Mouse (Mus musculus): ENCODE data around the gene Lgals9.
"Not testable (repeated sequence)": the region's sequence is repeated elsewhere in the genome, so short reads cannot be mapped to it uniquely, and the experiment has no call there.

Gene Lgals9

DNA sequence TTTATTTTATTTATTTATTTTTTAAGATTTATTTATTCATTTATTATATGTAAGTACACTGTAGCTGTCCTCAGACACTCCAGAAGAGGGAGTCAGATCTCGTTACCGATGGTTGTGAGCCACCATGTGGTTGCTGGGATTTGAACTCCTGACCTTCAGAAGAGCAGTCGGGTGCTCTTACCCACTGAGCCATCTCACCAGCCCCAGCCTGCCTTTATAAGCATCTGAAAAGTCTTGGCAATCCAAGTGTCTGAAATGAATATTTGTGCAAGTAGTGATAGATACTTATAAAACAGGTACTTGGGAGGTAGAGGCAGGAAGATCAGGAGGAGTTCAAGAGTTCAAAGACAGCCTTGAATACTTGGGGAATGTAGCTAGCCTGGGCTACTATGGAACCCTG lies 22.6 kb upstream of the Lgals9 start:
- not testable (repeated sequence) for DNase-seq (ENCODE audit: low spot score)

DNA sequence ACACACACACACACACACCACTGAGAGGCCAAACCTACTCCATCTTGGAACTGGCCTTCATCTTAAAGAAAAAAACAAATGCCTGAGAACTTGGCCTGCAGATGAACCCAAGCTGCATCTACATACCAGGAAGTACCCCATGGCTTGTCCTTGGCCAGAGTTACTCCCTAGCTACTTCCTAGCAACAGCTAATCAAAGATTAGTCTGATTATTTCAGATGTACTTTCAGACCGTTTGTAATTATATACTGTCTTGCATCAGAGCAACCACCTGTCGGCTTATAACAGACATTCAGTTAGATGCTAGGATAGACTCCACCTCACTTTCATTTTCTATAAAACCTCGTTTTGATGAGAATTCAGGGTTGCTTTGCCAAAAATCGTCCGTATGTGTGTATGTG lies 21.7 kb upstream of the Lgals9 start:
- no peak for DNase-seq (ENCODE audit: low spot score)

DNA sequence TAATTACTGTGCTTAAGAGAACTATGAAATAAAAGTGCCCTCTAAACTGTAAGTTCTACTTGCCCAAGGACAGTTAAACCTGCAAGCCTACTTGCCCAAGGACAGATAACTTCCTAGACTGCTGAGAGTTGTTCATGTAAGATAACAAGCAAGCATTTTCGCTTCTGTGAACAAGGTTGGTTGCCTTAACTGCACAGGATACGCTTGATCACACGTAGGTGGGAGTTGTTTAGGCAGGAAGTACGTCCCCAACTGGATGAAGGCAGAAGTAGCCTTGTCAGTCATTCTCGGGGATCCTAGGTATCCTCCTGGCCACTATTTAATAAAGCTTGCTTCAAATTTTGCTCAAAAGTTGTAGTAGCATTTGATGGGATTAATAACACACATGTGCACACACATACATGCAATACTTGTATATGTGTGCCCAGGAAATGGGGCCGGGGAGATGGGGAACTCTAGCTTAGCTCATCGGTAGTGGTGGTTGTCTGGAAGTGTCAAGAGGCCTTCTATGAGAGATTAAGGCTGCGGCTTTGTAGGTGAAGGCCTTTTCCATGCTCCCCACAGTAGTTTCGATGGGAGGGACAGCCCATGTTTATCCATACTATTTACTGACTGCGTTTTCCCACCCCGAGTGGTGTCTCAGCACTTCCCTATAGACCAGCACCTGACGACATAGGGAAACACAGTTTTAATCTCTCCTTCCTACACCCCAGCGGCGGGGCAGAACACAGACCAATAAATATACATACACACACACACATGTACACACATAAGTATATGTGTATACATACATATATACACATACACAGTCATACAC lies 21.0 kb upstream of the Lgals9 start:
- no peak for DNase-seq (ENCODE audit: low spot score)

DNA sequence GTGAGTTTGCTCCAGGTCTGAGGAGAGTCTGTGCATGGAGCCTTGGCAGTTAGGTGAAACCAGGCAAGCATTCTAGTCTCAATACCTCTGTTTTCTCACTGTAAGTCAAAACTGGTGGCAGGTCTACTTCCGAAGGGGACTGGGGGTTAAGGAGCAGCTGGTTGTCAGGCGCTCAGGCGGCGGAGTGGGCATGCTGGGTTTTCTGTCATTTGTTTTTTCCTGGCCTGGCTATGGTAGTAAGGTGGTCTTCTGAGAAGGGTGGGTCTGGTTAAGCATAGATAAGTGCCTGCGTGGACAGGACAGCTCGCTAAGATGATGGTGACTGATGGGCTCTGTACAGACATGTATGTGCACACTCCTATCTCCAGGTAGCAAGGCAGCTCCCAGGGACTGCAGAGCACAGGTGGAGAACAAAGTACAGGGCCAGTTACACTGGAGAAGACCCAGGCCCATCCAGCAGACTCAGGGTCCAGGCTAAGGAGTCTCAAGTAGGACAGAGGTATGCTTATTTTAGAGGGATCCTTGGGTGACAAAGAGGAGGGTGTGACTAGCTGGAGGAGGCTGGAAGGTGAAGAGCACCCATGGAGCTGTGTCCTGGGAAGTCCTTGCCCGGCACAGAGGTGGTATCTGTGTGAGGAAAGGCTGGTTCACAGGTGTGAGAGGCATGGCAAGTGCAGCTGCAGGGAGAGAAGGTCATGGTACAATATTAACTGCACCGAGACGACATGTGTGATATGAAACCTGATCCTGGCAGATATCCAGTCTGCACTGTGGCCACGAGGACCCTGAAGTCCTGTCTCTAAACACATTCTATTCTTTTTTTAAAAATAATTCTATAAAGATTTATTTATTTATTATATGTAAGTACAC lies 19.3 kb upstream of the Lgals9 start:
- DNase-seq (ENCODE audit: low spot score): no peak

DNA sequence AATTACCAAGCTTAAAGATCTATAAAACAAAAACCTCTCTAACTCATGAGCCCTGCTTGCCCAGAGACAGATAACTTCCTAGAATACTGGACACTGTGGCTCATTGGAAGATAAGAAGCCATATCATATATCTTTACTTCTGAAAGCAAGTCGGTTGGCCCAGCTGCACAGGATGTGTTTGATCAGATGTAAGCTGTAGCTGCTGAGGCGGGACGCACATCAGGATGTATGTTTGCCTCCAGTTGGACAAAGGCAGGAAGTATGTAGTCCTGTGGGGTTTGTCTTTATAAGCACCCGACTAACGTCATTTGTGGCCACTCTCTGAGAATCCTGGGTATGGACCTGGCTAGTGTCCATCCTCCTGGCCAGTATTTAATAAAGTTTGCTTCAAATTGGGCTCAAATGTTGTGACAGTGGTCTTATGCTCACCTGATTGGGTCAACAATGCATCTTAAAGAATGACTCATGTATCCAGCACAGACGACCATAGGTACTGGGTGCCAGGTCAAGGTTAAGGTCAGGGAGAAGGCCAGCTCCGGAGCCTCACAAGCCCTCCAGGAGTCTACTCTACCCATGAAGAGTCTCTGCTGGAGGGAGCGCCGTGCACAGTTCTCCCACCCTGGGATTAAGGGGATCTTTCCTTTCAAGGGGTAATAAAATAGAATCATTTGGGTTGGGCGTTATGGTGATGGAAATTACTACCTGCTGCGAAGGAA lies 18.5 kb upstream of the Lgals9 start:
- no peak for DNase-seq (ENCODE audit: low spot score)

DNA sequence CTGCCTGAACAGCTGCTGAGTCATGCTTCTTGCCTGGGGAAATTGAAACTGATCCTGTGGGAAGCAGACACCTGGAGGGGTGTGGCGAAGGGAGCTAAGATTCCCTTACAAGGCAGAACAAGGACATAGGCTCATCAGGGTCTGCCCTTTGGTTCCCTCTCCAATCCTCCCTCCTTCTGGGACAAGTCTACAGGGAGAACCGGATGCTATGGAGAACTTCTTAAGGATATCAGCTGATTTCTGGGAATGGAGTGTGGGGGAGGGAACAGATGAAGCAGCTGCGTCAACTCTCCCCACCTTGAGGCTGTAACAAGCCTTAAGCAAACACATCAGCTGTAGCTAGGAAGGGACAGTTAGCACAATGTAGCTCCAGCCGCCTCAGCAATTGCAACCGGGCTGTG lies 17.8 kb upstream of the Lgals9 start:
- no peak for DNase-seq (ENCODE audit: low spot score)

DNA sequence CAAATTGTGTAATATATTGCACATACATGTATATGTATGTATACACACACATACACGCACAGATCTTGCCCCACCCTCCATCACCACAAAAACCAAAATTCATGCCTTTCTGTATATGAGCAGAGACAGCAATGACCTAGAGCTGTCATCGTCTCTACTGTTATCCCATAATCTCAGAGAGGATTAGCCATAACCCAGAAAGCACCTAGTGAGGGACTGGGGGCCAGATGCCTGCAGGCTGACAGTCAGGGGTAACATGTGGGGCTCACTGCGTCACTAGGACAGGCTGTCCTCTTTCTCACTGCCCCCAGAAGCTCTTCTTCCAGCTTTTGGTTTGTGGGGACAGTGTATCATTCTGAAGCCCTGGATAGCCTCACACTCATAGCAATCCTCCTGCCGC lies 17.1 kb upstream of the Lgals9 start:
- no peak for DNase-seq (ENCODE audit: low spot score)

DNA sequence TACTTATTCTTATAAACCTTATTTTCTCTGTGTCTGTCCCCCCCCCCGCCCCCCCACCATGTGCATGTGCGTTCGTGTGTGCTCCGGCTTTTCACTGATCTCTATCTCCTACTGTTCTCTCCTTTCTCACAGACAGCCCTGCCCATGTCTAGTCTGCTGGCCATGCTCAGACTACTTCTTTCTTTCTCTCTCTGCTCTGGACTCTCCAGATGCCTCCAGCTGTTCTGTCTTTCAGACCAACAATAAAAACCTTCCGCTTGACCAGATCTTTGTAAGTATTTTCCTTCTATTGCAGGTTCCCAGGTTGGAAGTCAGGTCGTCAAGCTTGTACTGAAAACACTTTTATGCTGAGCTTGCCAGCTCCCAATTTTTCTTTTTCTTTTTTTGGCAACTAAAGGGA lies 14.4 kb upstream of the Lgals9 start:
- DNase-seq (ENCODE audit: low spot score): no peak

DNA sequence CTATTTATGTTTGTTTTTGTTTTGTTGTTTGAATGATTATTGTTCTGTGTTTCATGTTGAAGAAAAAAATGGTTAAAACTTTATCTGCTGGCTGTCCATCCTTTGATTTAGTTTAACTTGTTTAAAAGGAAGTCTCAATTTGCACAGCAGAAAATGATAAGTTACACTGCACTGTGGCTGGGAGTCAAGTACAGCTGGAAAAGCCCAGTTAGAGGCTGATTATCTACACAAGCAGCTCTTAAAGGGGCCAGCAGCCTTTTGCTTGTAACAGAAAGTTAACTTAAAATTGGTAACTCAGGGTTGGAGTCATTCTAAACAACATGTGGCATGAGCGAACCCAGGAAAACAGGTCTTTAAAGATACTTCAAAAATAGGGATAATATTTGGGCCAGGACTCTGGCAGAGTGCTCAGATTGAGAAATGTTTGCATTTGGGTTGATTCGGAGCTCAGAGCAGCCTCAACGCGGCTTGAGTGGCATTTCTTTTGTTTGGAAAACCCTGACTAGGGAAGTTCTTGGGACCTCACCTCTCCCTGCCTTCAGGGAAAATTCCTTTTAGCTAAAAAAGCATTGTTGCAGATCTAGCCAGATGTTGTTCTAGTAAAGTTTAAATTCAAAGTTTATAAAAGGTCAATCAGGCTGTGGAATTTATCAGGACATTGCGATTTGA lies 6.3 kb upstream of the Lgals9 start:
- DNase-seq (ENCODE audit: low spot score): not testable (repeated sequence)

DNA sequence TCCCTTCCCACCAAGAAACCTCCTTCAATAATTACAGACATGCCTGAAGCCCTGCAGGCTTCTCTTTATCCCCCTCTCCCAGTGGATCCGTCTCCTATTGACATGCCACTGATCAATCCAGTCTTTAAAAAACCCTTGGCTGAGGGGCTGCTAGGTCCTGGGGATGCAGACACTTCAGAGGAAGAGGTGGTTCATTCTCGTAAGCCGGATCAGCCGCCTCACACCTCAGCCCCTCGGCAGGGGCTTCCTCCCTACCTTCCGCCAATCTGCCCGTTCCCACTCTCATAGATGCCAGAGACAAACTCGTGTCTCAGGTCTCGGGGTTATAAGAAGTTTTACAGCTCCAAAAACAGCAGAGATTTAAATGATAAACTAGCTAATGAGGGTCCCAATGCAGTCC lies 5.3 kb upstream of the Lgals9 start:
- no peak for DNase-seq (ENCODE audit: low spot score)

DNA sequence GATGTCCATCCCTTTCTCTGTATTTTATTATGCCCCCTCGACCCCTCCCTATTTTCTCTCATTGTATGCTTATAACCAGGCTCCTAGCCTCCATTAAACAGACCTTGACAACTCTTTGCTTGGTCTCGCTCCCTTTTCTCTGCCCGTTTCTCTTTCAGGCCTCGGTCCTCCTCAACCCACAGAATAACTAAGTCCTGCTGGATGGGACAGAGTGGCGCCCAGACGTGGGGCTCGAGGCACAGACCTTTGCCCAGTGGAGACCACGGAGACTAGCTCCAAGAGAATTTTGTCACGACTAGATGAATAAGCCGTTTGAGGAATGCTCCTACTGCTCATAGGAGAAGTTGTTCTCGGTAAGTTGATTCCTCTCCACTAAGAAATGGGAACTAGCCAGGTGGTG lies 4.5 kb upstream of the Lgals9 start:
- not testable (repeated sequence) for DNase-seq (ENCODE audit: low spot score)

DNA sequence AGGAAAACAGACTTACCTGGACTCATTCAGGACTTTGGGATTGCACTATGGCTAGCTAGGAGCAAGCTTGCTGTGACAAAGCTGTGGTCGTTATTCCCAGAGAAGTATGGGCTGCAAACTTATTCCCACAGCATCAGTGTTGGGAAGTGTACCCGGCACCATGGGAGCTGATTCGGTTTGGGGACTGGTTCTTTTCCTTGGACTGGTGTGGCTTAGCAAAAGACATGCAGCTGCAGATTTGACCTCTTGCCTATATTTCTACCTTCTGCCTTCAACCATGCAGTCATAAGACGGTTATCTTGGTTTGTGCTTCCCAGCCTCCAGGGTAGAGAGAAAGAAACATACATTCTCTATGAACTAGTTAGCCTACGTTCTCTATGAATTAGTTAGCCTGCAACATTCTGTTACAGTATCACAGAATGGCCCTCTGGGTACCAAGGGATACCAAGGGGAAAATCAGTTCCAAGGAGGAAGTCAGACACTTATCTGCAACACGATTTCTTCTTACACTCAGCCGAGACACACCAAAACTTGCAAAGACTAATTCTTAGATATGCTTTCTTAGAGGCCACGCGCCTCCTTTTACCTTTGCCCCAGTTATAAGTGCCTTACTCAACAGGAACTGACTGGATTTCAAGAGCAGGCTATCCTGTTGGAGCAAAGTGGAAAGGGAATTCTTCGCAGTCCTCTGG lies 1.7 kb upstream of the Lgals9 start:
- no peak for DNase-seq (ENCODE audit: low spot score)

DNA sequence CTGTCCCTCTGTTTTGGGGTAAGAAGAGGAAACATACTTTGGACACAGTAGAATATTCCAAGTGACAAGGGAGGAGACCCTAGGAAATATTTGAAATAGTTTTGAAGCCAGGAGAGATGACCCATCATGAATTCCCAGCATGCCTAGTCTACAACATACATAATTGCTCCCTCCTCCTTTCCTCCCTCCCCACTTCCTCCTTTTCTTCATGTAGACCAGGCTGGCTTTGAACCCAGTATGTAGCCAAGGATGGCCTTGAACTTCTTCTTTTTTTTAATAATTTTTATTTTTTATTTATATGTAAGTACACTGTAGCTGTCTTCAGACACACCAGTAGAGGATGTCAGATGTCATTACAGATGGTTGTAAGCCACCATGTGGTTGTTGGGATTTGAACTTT lies 759 bp upstream of the Lgals9 start:
- no peak for DNase-seq (ENCODE audit: low spot score)

DNA sequence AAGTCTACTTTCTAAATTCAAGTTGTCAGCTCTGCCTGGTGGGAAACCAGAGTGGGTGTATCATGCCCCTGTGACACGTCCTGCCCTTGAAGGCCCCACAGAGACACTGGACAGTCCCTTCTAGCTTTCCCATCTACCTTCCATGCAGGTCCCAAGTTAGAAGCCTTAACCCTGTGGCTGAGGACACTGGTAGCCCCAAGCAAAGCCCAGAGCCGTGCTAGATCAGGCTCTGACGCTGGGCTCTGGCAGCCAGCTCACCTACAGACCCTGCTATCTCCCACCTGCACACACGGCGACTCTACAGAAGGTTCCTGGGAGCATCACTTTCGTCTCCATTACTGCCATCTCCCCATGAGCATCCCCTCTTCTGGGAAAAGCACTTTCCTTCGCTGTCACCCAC lies 1.2 kb downstream of the Lgals9 start:
- DNase-seq (ENCODE audit: low spot score): no peak

DNA sequence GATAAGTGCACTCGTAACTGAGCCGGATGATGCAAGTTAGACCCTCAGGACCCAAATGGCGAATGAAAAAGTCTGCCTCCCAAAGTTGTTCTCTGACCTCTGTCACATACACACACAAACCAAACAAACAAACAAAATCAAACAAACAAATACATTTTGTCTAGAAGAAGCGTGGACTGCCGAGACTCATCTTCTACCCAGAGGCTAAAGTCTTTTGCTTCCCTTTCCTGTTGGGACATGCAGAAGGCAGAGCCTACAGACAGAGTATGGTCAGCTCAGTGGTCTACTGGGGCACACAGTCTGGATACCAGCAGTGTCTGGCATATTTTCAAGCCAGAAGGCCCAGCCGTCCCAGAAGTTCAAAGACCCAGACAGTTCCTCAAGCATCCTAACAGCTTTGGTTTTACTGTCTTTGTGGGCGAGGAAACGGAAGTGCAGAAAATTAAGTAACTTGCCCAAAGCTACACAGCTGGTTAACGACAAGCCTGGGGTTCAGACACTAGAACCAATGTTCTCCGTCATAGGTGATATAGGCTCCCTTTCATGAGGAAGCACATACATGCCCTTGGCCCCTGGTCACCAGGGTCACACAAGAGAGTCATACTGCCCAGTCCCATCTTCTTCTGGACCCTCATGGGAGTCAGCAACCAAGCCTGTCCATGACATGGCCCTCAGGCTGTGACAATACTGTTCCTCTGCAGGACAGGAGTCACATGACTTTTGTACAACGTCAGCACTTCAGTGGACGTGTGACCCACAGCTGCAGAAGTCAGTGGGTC lies 2.0 kb downstream of the Lgals9 start:
- no peak for DNase-seq (ENCODE audit: low spot score)

DNA sequence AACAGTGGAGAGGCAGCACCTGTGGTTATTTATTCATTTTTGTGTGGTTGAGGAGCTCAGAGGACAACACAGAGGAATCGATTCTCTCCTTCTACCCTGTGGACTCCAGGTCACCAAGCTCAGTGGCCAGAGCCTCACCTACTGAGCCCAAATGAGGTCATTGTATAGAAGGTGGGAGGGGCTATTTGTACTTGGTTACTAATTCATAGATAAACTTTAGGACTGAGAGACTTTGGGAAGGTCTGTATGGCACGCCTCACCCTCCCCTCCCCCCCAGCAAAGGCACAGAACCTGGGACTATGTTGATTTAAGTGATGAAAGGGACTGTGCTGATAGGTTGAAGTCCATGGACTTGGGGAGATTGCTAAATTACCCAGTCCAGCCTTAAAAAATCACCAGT lies 2.7 kb downstream of the Lgals9 start:
- DNase-seq (ENCODE audit: low spot score): no peak

DNA sequence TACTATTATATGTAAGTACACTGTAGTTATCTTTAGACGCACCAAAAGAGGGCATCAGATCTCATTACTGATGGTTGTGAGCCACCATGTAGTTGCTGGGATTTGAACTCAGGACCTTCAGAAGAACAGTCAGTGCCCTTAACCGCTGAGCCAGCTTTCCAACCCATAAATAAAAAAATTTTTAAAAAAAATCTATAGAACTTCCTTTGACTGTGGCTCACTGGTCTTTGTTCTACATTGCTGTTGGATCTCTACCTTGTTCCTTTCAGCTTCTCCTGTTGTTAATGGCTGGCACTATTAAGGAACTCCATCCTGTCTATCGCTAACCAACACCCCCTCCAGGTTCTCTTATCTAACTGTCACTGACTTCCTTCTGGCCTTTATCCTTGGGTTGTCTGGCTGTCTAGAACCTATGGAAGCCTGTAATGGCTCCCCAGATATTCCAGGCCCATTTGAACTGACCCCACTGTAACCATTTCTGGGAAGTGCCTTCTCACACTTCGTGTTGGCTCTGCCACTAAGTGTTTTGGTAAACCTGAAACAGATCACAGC lies 4.6 kb downstream of the Lgals9 start:
- DNase-seq (ENCODE audit: low spot score): no peak

DNA sequence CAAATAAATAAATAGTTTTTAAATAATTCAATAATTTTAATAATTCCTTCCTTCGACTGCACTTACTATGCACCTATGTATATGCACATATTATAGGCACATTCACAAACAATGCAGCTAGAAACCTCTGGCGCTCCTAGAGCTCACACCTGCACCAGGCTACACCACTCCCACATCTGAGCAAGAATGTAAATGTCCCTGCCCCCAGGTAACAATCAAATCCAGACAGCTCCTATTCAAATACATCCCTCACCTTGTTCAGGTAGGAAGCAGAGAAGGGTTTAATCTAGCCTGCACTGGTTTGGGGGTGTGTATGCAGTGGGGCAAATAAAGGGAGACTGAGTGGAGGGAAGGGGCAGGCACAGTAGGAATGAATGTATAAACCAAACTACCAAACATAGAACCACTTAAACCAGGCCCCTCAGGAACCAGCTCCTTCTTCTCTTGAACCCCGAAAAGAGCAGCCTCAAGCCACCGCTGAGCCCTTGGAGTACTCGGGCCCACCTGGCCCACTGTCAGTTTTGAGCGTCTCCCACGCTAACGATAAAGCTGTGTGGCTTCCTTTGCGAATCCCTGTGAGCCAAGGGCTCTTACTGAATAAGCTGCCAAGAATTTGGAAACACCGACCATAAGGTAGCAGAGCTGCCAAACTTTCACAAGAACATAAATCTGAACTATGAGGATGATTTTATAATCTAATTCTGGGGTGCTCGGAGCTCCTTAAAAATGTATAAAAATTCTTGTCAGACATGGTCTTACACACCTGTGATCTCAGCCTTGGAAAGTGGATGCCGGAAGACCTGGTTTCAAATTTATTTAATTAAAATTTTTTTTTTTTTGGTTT lies 6.3 kb downstream of the Lgals9 start:
- DNase-seq (ENCODE audit: low spot score): no peak

DNA sequence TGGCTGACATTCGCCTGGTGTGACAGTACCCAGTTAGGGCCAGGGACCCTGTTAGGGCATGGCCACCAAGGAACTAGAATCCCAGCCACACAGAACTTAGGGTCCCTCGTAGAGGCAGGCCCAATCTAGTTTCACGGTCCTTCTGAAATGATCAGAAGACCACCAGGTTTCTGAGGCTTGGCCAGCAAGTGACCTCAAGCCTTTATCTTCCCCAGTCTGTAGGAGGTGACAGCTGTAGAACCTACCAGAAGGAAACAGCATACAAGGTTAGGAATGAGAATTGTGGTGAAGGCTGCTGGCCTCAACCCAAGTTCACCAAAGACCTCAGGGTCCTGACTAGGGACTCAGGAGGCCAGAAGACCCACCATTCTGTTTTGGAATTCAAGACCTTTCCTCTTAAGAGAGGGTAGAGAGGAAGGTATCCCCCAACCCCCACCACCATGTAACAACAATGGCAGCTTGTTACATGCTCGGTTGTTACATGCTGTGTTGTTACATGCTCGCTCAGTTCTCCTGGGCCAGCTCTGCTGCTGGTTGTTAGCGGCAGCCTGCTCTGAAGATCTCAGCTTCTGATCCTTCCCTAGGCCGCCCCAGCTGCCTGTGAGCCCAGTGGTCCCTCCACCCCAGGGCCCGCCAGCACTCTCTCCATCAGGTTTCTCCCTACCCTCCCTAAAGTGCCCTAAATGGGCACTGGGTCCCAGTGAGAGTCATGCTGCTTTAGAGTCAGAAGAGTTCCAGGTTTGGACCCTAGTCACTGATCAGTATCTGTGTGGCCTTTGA lies 7.8 kb downstream of the Lgals9 start:
- no peak for DNase-seq (ENCODE audit: low spot score)

Data from retina, embryonic 14.5 days (tissue).